Mouse (Mus musculus) cerebellum, postnatal 36 days (tissue): ENCODE measurements around the gene Rtcb.

Experiments used
- DNase-seq, 2 experiments: peaks; one replicate each; pipeline ENCODE4 v3.0.0; 2021 to 2022; ENCODE audit warnings: mixed read lengths in 2 of 2

Gene Rtcb

DNA sequence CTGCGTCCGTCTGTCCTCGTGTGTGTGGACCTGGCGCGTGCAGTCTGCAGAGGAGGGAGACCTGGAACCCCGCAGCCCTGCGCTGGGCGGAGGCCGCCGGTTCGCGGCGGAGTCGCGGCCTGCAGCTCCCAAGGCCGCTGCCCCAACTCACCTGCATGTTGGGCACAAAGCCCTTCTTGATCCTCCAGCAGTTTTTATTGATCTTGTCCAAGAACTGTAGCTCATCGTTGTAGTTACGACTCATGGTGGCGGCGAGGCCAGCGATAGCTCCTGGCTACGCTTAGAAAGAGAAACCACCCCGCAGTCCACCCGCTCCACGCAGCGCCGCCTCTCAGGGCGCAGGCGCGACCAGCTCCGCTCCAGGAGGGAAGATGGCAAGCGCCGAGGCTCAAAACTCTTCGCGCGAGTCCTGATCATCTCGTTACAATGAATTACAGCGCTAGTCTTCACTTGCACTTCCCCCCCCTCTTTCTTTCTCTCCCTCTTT, at the start of gene Rtcb:
TSS of gene Rtcb (minus strand) at position 360 of the 487 bp plus-strand sequence.
- DNase-seq: peak; percentile 98 to 100

DNA sequence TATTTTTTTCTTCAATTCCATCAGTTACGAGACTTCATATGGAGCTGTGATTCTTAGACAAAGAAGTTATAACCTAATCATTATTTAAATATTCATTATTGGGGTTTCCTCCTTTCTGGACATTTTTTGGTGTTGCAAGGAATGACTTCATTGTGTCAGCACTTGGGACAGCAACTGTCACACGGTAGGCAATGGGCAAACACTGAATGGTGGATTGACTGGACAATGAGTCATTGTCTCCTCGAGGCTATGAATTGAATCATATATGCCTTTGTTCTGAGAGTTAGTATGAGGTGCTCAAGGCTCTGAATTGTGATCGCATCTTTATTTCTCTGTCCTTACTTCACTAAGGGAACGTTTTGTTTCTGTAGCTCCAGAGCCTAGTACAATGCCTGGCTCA, 48.8 kb upstream of the Rtcb start:
- no peak for DNase-seq

DNA sequence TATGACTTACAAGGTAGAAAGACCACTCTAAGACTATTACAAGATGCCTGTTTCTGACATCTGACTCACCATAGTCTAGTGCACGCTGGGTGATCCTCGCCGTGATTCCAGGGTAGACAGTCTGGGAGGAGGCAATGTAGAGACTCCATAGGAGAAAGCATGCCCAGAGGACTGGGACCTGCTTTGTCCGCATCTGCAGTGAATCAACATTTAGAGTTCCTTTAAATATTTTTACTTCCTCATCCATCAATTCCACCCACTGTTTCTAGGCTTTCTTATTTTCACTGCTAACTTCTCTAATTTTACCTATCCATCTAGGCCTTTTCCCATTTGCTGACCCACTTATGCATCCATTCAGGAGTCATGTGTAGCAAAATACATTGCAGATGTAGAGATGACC, 42.8 kb upstream of the Rtcb start:
- DNase-seq: no peak

DNA sequence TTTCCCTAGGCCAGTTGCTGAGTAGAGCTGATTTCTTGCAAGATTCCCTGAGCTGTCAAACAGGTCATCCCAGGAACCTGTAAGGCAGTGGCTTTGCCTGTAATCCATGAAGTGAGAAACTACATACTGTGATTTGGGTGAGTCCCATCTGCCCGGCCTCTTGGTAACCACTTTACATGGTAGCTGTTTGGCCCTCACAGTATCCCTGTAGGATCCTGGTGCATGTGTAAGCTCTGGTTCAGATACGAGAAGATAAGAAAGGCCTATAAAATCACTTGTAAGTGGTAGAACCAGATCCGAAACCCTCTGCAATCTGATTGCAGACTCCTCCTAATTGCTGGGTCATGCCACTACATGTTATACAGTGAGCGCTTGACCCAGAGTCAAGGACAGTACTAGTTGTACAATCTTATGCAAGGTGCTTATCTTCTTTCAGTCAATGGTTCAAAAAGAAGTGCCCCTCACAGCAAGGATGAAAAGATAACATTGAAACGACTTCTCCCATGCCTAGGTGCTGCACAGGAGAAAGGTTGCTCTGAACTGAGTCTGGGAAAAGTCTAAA, 37.0 kb upstream of the Rtcb start:
- DNase-seq: no peak

DNA sequence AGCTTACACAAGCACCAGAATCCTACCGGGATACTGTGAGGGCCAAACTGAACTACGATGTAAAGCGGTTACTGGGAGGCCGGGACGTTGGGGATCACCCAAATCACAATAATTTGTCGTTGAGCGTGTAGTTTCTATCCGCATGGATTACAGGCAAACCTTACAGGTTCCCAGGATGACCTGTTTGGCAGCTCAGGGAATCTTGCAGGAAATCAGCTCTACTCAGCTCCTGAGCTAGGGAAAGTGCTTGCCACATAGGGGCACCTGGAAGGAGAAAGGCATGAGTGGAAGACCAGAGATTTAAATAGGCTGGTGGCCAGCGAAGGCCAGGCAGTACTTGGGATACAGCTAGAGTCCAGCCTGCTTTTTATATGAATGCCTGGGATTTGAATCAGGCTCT, 36.2 kb upstream of the Rtcb start:
- DNase-seq: no peak

DNA sequence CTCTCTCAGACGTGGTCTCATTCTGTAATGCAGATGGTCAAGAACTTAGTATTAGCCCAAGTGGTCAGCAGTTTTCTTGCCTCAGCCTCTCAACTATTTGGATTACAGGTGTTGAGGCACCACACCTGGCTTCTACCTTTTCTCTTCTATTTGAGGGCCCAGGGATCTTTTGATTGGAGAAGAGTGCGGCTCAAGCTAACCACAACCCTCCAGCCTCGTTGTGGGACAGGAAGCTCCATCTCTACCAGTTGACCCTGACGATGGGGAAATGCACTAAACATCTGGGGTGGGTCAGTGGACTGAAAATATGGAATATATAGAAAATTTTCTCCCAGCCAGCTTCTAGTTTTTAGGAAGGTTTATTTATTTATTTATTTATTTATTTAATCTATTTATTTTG, 34.8 kb upstream of the Rtcb start:
- no peak for DNase-seq

DNA sequence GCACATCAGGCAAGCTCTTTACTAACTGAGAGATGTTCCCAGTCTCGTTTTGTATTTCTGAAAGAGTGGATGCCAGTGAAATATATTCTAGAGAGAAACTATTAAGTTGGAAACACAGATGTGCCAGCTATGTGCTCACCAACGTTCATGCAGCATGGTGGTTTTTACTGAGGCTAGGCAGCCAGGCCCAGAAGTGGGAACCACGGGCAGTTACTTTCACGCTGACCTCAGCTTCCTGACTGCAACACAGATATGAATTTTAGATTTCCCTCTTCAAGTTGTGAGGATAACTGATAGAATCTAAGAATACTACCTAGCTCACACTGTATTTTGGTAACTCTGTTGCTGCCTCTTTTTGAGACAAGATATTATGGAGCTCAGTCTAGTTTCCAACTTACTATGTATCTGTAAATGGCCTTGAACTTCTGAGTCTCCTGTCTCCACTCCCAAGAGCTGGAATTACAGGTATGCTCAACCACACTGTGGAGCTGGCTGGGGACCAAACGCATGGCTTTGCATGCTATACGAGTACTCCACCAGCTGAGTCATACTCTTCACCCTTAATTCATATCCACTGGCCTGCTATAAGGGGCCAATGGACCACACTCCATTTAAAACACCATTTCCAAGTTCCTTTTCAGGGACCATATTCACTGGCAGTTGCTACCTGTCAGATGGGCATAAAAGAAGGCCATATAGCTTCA, 31.9 kb upstream of the Rtcb start:
- DNase-seq: no peak

DNA sequence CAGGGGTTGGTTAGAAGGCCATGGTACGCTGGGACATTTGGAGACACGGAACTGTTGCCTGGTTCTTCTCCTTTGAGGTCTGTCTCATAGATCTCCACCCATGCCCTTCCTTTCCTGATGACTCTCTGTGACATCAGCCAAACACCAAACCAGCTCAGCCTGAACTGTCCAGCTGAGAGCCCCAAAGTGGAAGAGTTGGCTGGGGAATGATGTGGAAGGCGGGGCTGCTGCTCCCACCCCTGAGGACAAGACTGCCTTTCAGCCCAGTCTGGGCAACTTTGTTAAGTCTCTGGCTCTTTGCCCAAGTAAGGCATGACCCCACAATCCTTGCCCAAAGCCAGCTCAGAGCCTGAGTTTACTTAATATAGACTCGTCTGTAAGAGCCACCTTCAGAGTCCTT, 15.3 kb upstream of the Rtcb start:
- no peak for DNase-seq

DNA sequence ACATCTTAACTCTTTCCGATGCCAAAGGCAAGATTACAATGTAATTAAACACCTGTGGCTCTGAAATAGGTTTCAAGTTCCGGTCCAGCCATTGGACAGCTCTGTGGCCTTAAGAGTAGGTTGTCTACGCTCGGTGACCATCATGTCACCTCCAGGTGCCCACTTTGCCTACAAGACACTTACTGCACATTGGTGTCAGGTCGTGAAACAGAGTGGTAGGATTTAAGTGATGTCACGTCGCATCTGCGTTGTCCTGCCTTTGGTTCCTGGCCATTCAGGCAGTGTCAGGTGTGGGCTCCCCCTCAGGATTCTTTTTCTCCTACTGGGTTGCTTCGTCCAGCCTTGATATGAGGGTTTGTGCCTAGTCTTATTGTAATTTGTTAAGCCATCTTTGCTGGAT, 14.2 kb upstream of the Rtcb start:
- no peak for DNase-seq

DNA sequence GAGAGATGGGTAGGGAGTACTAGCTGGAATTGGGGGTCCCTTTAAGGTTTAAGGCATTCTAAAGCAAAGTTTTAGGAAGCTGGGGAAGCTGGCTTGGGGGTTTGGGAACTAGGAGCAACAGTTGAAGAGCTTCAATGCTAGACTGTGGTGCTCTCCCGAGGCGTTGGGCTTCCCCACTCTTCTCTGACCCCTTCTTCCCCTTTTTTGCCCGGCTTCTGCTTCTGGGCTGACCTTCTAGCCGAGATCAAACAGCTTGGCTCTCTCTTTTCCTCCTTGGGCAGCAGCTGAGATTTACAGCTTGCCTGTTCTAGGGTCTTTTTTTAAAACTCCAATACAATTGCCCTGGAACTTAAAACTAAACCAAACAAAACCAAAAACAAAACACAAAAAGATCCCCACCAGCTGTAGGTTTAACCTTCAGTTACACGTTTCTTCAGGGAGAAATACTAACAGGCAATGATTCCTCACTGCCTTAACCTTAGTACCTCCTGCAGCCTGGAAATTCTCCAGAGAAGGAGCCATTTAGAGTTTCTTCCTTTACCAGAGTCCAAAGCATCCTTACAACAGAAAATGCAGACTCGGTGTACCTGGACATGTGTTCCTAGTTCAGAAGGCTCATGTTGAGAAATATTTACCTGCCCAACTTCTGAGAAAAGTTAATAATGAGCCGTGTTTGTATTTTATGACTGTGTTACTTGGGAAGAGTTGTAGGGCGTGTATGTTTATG, 12.4 kb upstream of the Rtcb start:
- no peak for DNase-seq

DNA sequence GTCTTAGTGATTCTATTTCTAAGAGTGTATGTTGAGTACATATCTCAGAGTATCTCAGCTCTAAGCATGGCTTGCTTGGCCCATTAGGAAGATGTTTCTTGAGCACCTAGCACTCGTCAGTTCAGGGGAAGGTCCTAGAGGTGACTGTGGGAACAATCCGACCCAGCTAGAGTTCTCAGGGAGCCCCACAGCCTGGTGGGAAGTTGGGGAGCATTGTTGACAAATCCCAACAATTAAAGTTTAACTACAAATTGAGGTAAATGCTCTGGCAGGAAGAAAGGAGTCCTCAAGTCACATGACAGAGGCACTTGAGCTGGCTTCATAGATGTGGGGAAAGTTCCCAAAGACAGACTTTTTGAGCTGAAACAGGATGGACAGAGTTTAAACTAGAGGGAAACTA, 11.1 kb upstream of the Rtcb start:
- no peak for DNase-seq

DNA sequence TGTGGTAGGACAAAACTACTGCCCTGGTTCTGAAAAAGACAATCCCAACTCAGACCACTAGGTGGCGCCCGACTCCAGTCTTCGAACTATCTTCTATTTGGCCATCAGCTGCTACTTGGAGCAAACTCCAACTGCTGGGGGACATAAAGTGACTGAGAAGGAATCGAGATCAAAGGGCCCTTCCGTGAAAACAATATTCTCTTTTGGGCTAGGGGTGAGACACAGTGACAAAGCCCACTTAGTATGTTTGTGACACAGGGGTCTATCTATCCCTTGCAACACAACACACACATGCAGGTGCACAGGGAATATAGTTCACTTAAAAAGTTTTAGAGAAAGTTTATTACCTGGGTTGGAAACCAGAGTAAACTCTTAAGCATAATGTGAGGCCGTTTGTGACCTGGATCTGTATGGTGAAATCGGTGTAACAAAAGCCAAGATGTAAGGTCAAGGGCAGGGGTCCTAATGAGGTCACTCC, 10.6 kb upstream of the Rtcb start:
- peak; percentile 78 to 89 for DNase-seq

DNA sequence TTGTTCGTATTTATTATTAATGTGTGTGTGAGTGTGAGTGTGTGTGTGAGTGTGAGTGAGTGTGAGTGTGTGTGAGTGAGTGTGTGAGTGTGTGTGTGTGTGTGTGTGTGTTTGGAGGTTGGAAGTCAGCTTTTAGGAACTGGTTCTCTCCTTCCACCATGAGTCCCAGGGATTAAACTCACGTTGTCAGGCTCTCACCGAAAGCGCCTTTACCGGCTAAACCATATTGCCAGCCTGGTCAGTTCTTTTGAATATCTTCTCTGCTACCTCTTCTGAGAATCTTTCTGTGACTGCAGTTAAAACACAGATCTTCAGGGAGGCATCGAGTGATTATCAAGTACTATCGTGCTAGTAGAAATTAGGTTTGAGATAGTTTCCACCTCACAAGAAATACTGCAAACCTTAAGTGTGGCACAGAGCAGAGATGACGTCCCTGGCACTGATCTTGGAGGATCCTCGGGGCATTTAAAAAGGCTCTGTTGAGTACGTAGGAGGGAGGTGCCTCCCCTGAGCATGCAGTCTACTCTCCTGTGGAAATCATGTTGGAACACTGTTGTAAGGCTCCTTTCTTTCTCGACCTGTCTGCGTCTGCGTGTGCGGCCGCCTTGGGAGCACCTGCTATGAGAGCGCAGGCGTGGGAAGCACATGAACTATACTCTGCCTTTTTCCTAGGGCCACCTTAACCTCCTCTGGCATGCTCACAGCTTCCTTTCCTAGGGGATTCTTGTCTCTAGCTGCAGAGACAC, 10.0 kb upstream of the Rtcb start:
- DNase-seq: no peak

DNA sequence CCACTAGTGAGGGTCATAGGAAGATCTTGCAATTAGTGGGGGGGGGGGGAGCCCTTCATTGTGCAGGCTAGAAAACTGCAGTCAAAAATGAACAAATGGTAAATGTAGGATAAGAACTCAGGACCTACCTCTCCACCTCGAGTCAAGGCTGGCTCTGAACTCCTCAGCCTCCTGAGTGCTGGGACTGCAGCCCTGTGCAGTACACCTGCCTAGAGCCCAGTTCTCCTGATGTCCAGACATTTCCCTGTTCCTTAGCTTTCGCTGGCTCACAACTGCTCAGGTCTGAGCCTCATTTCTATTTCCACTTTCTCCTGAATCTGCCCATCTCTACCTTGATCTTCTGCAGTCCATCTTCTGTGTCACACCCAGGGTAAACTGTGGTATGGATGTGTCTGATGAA, 8.9 kb upstream of the Rtcb start:
- DNase-seq: no peak

DNA sequence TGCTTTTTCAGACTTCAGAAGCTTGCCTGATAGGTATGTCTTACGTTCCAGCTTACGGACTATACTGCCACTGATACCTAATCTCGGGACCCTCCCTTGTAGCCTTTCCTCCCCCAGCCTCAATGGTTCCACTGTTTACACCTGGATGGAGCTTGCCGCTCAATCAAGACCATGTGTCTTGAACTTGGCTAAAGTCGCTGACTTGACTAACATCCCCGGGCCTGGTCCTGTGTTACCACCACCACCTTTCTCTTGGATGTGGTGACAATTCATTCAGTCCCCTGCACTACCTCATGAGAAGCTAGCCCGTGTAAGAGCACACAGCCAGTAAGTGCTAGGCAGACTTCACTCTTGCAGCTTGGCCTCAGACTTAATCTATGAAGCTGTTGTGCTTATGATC, 6.7 kb upstream of the Rtcb start:
- DNase-seq: no peak

DNA sequence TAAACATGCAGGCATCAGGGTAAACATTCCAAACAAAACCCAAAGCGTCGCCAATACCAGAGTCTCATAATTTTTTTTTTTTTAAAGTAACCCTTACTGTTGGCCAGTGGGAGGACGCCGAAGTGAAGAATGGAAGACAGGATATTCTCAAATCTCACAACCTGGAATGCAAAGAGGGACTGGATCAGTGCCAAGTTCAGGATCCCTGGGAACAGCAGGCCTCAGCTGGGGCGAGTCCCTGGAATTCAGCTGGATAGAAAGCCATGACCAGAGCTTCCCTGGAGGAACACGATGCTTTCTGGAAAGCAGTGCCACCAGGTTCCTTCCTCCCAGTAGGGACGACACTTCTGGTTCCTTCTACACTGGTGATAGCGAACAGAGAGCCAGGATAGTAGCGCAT, 5.3 kb upstream of the Rtcb start:
- DNase-seq: no peak

DNA sequence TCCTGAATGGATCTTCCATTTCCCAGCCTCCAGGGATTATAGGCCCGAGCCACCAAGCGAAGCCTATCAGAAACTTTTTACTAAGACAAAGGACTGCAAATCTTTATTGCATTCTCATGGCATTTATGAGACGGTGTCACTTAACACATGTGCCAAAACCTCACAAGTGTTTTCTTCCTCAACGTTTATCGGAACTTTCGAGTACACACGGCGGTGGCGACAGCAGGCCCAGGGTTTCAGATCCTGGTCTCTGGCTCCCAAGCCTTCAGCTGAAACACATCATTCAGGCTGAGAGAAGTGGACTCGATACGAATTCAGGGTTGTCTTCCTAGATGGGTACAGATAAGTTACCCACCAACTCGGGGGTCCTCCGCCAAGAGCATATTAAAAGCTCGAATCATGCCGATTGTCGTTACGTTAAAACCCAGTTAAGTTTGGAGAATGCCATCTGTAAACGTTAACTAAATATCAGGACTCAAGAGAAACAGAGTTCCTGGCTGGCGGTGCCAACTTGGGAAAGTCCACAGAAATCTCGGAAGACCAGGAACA, 678 bp downstream of the Rtcb start:
- peak in 1 of 2 experiments; percentile 8 for DNase-seq

DNA sequence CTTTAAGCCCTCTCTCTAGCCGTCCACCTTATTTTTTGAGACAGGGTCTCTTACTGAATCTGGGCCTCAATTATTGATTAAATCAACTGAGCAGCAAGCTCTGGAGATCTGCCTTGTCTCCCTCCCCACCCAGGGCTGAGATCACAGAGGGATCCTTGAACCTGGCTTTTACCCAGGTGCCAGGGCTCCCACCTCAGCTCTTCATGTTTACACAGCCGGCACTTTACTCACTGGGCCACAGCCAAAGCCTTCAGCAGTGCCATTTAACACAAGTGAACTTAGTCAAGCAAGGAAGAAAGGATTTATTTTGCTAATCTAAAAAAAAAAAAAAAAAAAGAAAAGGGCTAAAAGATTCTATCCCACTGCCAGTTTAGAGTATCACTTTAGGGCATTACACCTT, 3.2 kb downstream of the Rtcb start:
- peak in 1 of 2 experiments; percentile 6 for DNase-seq

DNA sequence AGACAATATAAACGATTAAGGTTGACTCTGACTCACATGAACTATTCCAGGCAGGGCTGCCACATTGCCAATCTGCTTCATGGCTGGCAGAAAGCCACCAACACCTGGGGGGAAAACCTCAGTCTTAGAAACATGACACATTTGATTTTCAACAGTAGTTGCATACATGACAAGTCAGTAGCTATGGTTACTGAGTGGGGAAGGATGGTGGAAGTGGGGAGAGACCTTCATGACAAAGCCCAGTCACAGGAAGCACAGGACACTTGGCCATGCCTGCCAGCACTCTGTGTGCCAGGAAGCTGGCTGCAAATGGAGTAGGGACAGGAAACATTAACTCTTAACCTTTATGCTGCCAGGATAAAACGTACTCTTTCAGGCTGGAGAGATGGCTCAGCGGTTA, 4.2 kb downstream of the Rtcb start:
- DNase-seq: peak; percentile 5 to 8

DNA sequence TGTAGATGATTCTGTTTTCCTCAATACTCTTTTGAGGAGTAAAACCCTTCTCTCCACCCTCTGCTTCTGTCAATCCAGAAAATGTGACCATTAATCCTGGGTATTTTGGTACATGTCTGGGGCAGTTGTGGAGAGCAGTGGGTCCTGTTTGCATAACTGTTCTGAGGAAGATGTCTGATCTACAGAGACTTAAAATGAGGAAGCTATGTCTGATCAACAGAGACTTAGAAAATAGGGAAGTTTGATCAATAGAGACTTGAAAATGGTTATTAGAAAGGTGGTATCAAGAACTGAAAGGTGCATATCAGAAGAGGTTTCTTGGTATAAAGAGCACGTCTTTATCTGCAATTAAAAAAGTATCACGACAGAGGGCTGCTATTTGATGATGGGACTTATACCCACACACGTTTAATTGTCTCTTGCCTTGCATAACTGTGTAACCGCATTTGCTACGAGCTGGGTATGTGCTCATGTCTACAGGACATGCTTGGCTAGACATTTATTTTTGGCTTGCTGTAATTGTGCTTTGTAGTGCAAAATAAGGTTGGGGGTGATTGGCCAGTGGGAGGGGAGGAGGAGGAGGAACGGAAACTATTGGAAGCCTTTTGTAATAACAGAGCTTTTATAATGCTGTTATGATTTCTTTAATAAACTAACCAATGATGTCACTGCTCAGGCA, 5.7 kb downstream of the Rtcb start:
- no peak for DNase-seq

DNA sequence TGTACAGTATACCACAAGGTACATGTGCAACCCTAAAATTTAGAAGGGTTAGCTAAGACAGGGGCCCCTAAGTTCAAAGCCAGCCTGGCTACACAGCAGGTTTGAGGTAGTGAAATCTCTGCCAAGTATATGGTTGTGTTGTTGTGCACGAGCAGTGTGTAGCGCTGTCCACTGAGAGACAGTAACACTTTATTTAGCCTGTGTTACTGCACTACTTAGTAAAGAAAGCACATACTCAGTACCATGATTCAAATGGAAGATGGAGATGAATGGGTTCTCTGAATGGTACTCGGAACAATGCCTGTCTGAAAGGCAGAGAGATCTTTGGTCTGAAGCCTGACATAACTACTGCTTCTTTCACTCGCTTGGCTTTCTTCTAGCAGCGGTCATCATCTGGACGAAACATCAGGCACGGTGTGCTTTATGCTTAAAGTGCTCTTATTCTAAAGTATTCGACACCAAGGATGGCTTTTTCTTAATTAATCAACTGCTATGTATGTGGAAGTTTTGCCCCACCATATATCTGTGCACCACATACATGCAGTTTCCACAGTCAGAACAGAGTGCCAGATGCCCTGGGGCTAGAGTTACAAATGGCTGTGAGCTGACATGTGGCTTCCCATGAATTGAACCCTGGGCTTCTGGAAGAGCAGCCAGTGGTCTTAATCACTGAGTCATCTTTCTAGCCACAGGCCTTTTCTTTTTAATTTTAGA, 9.0 kb downstream of the Rtcb start:
- no peak for DNase-seq
